Mouse (Mus musculus) cerebellum, adult 18-20 months (tissue): ENCODE measurements around the gene Vav2.

Source experiments
- DNase-seq, 2 experiments: peaks; one replicate each; pipeline ENCODE4 v3.0.0; 2021

Gene Vav2

GRCm38 (mm10) chr2:27406928-27407327 lies 19.9 kb downstream of the Vav2 start:
- DNase-seq: no peak

GRCm38 (mm10) chr2:27405094-27405884 lies 21.5 kb downstream of the Vav2 start:
- no peak for DNase-seq

- no peak for DNase-seq
These were observed 22.3 kb downstream of the Vav2 start for GRCm38 (mm10) chr2:27404375-27405093.

- no peak for DNase-seq
These were observed 25.3 kb downstream of the Vav2 start for GRCm38 (mm10) chr2:27401544-27401943.

GRCm38 (mm10) chr2:27400083-27400482 lies 26.8 kb downstream of the Vav2 start:
- DNase-seq: no peak

GRCm38 (mm10) chr2:27396656-27397440 lies 30.0 kb downstream of the Vav2 start:
- no peak for DNase-seq

GRCm38 (mm10) chr2:27394158-27394832 lies 32.5 kb downstream of the Vav2 start:
- no peak for DNase-seq

- no peak for DNase-seq
These were observed 34.6 kb downstream of the Vav2 start for GRCm38 (mm10) chr2:27392278-27392677.

GRCm38 (mm10) chr2:27390775-27391174 lies 36.1 kb downstream of the Vav2 start:
- DNase-seq: no peak

- DNase-seq: no peak
These were observed 36.5 kb downstream of the Vav2 start for GRCm38 (mm10) chr2:27390325-27390724.

- DNase-seq: no peak
These were observed 37.3 kb downstream of the Vav2 start for GRCm38 (mm10) chr2:27389272-27390162.

- no peak for DNase-seq
These were observed 39.6 kb downstream of the Vav2 start for GRCm38 (mm10) chr2:27387209-27387608.

GRCm38 (mm10) chr2:27381698-27382097 lies 45.1 kb downstream of the Vav2 start:
- DNase-seq: no peak

GRCm38 (mm10) chr2:27381254-27381653 lies 45.6 kb downstream of the Vav2 start:
- no peak for DNase-seq

- DNase-seq: no peak
These were observed 49.0 kb downstream of the Vav2 start for GRCm38 (mm10) chr2:27377876-27378275.

- no peak for DNase-seq
These were observed 49.7 kb downstream of the Vav2 start for GRCm38 (mm10) chr2:27377164-27377563.

GRCm38 (mm10) chr2:27375141-27375540 lies 51.7 kb downstream of the Vav2 start:
- no peak for DNase-seq

- no peak for DNase-seq
These were observed 53.5 kb downstream of the Vav2 start for GRCm38 (mm10) chr2:27373349-27373748.

GRCm38 (mm10) chr2:27371450-27371849 lies 55.4 kb downstream of the Vav2 start:
- no peak for DNase-seq

GRCm38 (mm10) chr2:27368980-27369379 lies 57.9 kb downstream of the Vav2 start:
- DNase-seq: no peak

- no peak for DNase-seq
These were observed 61.5 kb downstream of the Vav2 start for GRCm38 (mm10) chr2:27365296-27365695.

GRCm38 (mm10) chr2:27361786-27362185 lies 65.0 kb downstream of the Vav2 start:
- DNase-seq: no peak
